Mouse (Mus musculus): ENCODE measurements around the gene Sema3f.

Sema3f gene

DNA sequence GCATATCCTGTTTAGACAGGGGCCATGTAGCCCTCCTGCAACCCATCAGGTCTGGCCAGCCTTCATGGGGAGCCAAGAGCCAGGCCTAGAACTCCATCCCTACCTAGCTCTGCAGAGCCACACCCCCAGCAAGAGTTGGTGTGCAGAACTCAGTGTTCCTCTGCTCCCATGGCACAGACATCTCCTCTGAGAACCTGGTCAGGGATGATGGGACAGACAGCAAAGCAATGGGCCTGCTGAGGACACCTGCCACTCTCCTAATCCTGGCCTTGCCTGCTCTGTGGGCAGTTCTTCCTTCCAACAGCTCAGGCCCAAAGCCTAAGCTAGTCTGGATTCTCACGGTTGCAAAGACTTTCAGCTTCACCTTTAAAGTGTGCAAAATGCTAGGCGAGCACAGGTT lies 5.4 kb upstream of the Sema3f start:
- no peak for DNase-seq (ENCODE audit: low read depth)

DNA sequence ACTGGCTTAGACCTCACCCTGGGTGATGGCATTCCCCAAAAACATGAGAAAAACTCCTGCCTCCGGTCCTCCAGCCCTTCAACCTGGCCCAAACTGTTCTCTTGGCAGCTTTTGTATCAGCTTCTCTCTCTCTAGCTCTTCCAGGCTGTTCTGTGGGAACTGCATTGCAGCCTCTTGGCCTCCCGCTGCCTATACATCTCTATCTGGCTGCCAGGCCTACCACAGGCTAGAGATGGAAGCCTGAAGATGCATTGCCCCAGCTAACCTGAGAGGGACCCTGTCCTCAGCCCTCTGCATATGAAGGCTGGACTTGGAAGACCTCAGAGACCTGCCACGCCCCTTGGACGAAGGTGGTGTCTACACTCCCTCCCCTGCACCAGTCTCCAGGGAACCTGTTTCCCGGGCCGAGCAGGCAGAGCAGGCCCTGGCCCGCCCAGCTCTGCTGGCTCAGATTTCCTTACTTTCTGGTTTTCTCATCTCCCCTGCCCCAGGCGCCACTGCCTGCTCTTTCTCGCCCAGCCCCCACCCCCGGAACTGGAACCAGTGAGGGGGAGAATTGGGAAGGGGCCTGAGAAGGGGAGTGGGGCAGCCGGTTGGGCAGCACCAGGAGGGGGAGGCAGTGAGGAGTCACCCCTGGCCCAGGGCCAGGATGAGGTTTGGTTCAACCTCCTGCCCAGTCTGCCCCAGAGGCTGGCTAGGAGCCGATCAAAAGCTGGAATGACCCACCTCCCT lies 4.1 kb upstream of the Sema3f start:
- DNase-seq (ENCODE audit: low read depth): no peak

GRCm38 (mm10) chr9:107709096-107709696 lies 1.1 kb downstream of the Sema3f start:
- no peak for DNase-seq (ENCODE audit: low read depth)

DNA sequence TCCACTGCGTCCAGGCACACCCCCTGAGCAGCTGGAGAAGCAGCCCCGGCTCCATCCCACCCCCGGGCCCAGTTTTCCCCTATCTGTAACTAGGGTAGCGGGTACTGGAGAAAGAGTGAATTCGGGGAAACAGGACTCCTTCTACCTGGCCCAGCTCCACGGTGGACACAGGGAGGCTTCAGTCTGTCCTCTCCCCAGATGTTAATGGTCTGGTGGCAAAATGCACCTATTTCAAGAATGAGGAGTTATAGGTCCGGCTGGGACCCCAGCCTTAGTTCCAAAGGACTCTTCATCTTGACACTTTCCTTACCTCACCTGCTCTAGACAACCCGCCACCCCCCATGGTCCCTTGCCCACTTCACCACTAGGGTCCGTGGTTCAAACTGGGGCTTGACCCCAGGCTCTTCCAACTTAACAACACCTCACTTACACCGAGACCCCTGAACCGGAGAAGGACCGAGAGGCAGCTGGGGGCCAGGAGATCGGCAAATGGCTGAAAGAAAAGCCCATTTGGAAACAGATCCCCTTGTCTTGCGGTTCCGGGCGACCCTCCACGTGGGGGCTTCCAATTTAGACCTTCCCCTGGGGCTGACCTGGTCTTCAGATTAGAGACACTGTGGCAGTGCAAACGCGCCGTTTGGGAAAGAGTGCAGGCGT lies 1.7 kb downstream of the Sema3f start:
- DNase-seq (ENCODE audit: low read depth): no peak

DNA sequence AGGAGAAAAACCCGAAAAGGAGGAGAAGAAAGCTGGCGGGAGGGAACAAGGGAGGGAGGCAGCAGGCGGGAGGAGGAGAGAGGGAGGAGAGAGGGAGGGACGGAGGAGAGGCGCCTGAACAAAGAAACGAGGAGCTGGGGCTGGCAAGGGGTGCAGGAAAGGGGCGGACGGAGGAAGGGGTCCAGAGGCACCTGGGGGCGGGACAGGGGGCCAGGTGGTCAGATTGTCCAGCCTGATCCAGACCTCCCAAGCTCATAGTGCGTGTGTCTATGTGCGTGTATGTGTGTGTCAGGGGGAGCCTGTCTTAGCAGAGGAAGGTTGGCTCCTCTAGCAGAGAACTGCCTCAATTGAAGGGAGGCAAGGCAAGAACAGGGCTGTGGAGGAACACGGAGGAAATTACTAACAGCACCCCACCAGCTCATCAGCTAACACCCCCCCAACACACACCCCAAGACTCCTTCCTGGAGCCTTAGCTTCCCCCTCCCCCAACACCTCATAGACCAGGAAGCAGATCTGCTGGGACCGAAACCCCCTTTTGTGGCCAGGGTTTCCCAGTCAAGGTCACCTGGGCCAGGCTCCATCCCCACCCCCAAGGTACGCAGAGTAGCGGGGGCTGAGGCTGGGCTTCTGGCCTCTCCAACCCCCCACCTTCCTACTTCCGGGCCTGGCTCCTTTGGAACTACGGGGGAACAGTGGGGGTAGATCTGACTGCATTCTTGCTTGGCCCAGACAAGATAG lies 2.4 kb downstream of the Sema3f start:
- DNase-seq (ENCODE audit: low read depth): no peak

DNA sequence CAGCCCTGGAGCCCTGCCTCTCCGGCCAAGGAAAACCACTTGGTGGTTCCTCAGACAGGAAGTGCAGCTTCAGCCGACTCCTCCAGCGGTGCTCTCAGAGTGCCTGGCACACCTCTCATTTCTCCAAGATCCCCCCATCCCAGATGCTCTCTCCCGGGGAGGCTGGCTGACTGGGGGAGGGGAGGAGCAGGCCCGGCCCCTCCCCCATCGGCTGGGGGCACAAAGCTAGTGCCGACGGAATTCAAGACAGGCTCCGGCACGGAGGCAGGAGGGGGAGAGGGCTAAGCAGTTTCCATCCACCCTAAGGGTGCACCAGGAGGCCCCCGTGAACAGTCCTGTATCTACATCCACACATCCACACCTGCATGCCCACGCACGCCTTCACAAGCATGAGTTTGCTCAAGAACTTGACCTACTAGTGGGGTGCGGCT lies 3.5 kb downstream of the Sema3f start:
- DNase-seq (ENCODE audit: low read depth): no peak

DNA sequence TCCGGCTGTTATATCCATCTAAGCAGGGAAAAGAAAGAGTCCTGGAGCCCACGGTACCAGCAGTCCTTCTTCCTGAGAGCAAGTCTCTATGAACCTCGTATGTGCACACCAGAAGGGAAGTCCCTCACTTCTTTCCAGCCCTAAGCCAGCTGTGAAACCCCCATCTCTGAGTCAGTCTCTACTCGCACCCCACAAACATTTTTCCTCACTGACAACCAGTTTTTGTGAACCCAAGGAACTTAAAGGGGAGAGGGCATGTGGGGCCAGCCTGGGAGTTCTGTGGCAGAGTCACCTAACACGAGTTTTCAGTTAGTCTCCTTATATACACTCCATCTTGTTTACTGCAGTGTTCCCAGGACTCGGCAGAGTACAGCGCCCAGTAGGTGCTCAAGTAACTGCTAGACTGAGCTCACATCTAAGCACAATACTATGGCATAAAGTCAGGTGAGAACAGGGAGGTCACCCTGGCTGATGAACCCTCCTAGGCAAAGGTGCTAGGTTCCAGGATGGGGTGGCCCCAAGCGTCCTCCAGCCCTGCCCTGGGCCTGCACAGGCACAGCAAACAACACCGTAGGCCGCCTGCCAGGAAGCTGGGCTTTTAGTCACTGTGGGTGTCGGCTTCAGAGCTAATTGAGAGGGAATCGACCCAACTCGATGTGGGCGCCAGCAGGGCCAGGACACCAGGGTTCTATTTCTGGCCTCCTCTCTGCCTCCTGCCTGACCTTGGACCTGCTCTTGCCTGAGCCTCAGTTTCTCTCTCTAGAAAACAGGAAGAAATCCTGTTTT lies 6.7 kb downstream of the Sema3f start:
- no peak for DNase-seq (ENCODE audit: low read depth)

DNA sequence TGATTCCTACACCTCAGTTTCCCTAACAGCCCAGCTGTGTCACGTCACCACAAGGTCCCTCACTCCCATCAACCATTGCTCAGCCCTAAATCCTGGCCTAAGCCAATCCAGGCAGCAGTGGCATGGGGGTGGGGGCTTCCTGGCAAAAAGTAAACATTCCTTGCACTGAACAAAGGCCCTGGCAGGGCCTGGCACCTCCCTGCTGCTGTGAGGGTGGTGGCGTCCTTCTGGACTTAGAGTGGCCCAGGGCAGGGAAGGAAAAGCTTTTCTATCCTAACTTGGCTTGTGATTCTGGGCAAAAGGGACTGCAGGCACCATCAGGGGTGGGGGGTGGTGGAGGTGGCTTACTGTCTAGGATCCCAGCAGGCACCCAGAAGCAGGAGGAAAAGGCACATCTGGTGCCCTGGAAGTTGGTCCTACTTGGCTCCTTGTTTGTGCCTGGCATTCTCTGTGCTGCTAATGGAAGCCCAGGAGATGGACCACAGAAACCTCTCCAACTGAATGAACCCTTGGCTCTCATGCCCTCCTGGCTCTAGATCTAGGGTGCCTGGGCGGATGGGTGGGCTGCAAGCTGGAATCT lies 7.6 kb downstream of the Sema3f start:
- no peak for DNase-seq (ENCODE audit: low read depth)

- DNase-seq (ENCODE audit: low read depth): no peak
Observed at GRCm38 (mm10) chr9:107701594-107701993, 8.7 kb downstream of the Sema3f start.

- no peak for DNase-seq (ENCODE audit: low read depth)
Observed at GRCm38 (mm10) chr9:107700114-107700571, 10.1 kb downstream of the Sema3f start.

GRCm38 (mm10) chr9:107699376-107699980 lies 10.8 kb downstream of the Sema3f start:
- no peak for DNase-seq (ENCODE audit: low read depth)

- no peak for DNase-seq (ENCODE audit: low read depth)
Observed at GRCm38 (mm10) chr9:107698611-107699190, 11.6 kb downstream of the Sema3f start.

DNA sequence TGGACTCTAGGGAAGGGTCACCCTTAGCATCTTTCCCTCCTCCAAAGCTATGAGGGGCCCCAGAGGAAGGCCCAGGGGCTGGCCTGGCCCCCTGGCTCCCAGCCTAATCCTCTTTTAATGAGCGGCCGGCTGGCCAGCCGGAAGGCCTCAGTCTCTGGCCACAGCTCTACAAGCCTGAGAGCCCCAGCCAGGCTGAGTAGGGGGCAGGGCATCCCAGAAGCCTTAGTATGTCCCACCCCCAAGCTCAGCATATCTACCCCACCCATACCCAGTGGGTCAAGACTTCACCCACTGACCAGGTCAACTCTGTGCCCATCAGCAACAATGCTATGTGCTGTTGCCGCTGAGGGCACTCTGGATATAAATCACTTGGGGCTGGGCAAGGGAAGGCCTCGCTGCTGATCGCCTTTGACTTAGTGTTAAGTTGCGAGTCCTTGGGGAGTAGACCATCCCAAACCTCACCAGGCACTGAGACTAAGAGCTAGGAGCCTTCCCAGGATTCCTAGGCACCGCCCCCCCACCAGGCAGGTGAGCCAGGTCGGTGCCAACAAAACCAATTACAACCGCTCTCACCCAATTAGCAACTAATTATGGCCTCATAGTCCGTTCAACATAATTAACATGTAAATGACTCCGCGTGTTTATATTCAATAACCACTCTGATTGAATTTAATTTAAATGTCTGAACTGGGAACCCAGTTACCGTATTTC lies 12.3 kb downstream of the Sema3f start:
- no peak for DNase-seq (ENCODE audit: low read depth)

DNA sequence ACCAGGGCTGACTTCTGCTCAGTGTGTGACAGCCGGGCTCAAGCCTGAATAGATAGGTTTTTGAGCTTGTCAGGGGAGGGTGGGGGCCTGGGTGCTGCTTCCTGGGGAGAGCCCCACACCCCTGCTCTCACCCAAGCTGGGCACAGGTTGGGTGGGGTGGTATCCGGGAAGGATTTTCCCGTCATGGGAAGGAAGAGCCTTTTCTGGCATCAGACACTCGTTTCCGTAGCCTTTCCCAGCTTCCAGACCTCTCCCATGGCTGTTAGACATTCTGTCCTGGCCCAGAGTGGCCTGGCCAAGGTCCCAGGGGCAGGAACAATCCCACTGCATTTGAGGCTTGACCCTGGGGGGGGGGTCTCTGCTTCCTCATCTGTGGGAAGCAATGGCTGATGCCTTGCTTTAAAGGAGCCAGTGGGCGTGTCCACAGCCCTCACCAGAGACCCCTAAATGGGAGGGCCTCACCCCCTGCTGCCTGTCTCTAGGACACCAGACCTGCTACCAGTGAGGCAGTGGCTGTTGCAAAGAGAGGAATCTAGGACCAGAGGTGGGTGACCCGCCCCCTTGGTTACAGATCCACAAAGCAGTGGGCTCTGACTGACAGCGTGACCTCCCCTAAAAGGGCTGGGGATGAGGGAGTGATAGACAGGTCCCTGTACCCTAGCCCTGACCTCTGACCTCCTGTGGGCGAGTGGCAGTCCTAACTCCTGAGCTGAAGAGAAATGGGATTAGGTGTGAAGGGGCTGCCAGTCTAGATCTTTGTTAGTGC lies 13.2 kb downstream of the Sema3f start:
- DNase-seq (ENCODE audit: low read depth): no peak

GRCm38 (mm10) chr9:107696106-107696479 lies 14.2 kb downstream of the Sema3f start:
- no peak for DNase-seq (ENCODE audit: low read depth)

DNA sequence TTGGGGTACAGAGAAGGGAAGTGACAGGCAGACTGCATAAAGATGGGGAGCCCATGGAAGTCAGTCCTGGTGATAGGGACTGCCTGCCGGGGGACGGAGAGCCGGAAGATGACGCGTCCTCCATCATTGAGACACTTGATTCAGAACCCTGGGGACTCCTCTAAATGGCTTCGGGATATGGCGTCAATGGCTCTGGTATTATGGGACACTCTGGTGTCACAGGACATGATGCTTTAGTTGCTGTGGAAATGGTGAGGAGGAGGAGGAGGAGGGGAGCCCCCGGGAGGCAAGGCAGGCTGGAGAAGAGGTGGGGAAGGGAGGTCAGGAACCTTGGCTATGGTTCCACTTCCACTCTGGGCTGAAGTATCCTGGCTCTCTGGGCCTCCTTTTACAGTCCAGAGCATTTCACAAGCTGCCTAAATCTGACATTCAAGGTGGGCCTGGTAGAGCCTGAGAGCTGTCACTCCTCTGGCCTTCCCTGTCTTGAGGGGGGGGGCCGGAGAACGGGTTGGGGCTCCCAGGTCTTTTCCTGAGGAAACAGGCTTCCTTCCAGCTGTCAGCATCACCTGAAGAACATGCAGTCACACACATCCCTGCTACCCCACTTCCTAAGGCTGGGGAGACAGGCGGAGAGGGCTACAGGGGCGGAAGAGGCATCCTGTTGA lies 14.7 kb downstream of the Sema3f start:
- DNase-seq (ENCODE audit: low read depth): no peak

DNA sequence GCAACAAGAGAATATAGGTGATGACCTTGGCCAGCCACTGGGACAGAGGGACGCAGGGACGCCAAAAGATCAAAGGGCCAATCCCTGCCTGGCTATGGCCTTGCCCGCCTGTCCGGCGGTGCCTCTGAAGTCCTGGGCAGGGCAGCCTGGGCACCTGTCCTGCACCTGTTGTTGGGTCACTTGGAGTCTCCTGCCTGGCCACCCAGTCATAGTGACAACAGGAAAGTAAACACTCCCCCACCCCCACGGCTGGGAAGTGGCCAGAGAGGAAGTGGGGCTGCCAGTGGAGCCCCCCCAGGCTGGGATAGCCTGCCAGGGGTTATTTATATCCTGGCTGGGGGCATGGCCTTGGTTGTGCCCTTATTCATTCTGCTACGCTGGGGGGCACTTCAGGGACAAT lies 15.6 kb downstream of the Sema3f start:
- no peak for DNase-seq (ENCODE audit: low read depth)

- no peak for DNase-seq (ENCODE audit: low read depth)
Observed at GRCm38 (mm10) chr9:107693433-107693987, 16.8 kb downstream of the Sema3f start.

Measured in c-Kit-positive CD71-positive TER-119-negative erythroid progenitor cells, embryonic 14.5 days (primary cell).